Mouse (Mus musculus) kidney, postnatal 0 days (tissue): ENCODE measurements around the gene Hvcn1. TPM values are rescaled to one million over a fixed set of nuclear protein-coding genes. Genes with fewer than 3 reads are reported as not detected.

Source experiments
- ATAC-seq: fragments of 200-750 bp; cut with Nextera tagmentation; replicated peaks from 2 replicates; pipeline ENCODE4 v1.8.0; 2017; ENCODE audit warnings: low read depth, moderate number of reproducible peaks, moderate TSS enrichment, moderate library complexity; ENCODE audit not compliant: low FRiP score
- DNase-seq: peaks from one replicate; pipeline ENCODE4 v3.0.0-alpha.2; 2016; ENCODE audit warnings: low spot score
- H3K27ac ChIP-seq: fragments of 300-500 bp; sonication (generic); 2 replicates; pipeline ENCODE4 v1.5.1; 2014; ENCODE audit warnings: mild to moderate bottlenecking
- H3K27me3 ChIP-seq: fragments of 300-500 bp; sonication (generic); 2 replicates; pipeline ENCODE4 v1.6.1; 2014; ENCODE audit warnings: low read length, mixed read lengths; ENCODE audit not compliant: insufficient read depth
- H3K36me3 ChIP-seq: fragments of 300-500 bp; sonication (generic); 2 replicates; pipeline ENCODE4 v1.6.1; 2014; ENCODE audit warnings: low read length, mixed read lengths; ENCODE audit not compliant: insufficient read depth
- H3K4me1 ChIP-seq: fragments of 300-500 bp; sonication (generic); replicated peaks from 2 replicates; pipeline ENCODE4 v1.6.1; 2014; ENCODE audit warnings: antibody characterized with exemption, low read length, mixed read lengths; ENCODE audit not compliant: insufficient read depth
- H3K4me2 ChIP-seq: fragments of 300-500 bp; sonication (generic); 2 replicates; pipeline ENCODE4 v1.6.1; 2014; ENCODE audit warnings: mild to moderate bottlenecking, low read length, moderate library complexity, mixed read lengths
- H3K4me3 ChIP-seq: fragments of 300-500 bp; sonication (generic); replicated peaks from 2 replicates; pipeline ENCODE4 v1.5.1; 2014; ENCODE audit warnings: low read depth, low read length
- H3K9ac ChIP-seq: fragments of 300-500 bp; sonication (generic); 2 replicates; pipeline ENCODE4 v1.6.1; 2014; ENCODE audit warnings: low read depth, low read length
- H3K9me3 ChIP-seq: fragments of 300-500 bp; sonication (generic); replicated peaks from 2 replicates; pipeline ENCODE4 v1.6.1; 2016; ENCODE audit warnings: low read length, inconsistent platforms, mixed read lengths
- CTCF ChIP-seq: IDR thresholded peaks from 2 replicates; pipeline ENCODE4 v1.5.1; 2016; ENCODE audit warnings: antibody characterized with exemption, low read depth, mild to moderate bottlenecking, moderate library complexity
- WGBS: fragments of 180-500 bp; shearing (Covaris S2); extraction: QIAGEN DNeasy Blood & Tissue Kit; methylation state at CpG from one replicate; pipeline ENCODE4 v1.1.7; 2014; 5-methylcytosine and 5-hydroxymethylcytosine counted together
- polyA plus RNA-seq: library from polyadenylated mRNA; unstranded; fragments of >200 nt; fragmentation: Nextera tagmentation; extraction: Ambion mirVana; gene quantifications from 2 replicates; pipeline ENCODE4 v1.2.1, GENCODE M21; 2015

The Hvcn1 gene
- polyA plus RNA-seq, 1 experiment from 2014 or later: 12.2 TPM

GRCm38 (mm10) chr5:122288147-122288811 is 81.7 kb downstream of the Hvcn1 start:
- no peak for ATAC-seq

GRCm38 (mm10) chr5:122291149-122291548 is 84.5 kb downstream of the Hvcn1 start:
- Histone ChIP-seq H3K27me3 (no peaks in the 10 kb centered on the region), H3K36me3 (no peaks in the 10 kb centered on the region), H3K4me1 (no peaks in the 10 kb centered on the region; the same call in 1 of the 2 replicates), H3K27ac (0 out of 2 replicates have a peak overlapping the region, but pooled peaks have one; percentile 54), H3K9ac (no peak overlapping the region), H3K4me2 (no peak overlapping the region), H3K9me3 (no peaks in the 10 kb centered on the region), H3K4me3 (no peak overlapping the region)
- DNase-seq (no peak), ATAC-seq (no peak)
- no peak for TF ChIP-seq CTCF
- WGBS: 76% methylated on average over 6 of the region's 6 CpGs

More at GRCm38 (mm10) chr5:122288147-122288811, 81.7 kb downstream of the Hvcn1 start:
- no peak for TF ChIP-seq CTCF
- Histone ChIP-seq H3K9ac (no peak overlapping the region), H3K36me3 (no peaks in the 10 kb centered on the region), H3K27me3 (no peaks in the 10 kb centered on the region), H3K9me3 (no peaks in the 10 kb centered on the region), H3K27ac (no peak overlapping the region), H3K4me2 (no peak overlapping the region), H3K4me1 (peaks cover 6% of the 10 kb centered on the region; the same call in 1 of the 2 replicates), H3K4me3 (no peak overlapping the region)
- WGBS: 84% methylated on average over 4 of the region's 4 CpGs
- no peak for DNase-seq

Other genes with a start within 250 kb of the Hvcn1 start
- gene Cux2, start 156.7 kb upstream of the Hvcn1 start, polyA plus RNA-seq: 5.1 and 5.9 TPM in 2 replicates
- 0.80 and 1.4 TPM in 2 replicates for gene Myl2, start 105.9 kb upstream of the Hvcn1 start, polyA plus RNA-seq
- not detected in 2 replicates for gene Ccdc63, start 66.0 kb upstream of the Hvcn1 start, polyA plus RNA-seq
- gene Ppp1cc, start 48.5 kb upstream of the Hvcn1 start, polyA plus RNA-seq: 203 and 220 TPM in 2 replicates
- 5.2 and 6.6 TPM in 2 replicates for gene Tctn1, start 57.7 kb downstream of the Hvcn1 start, polyA plus RNA-seq
- 10.4 and 12.1 TPM in 2 replicates for gene Pptc7, start 77.6 kb downstream of the Hvcn1 start, polyA plus RNA-seq
- 11.3 and 11.8 TPM in 2 replicates for gene Rad9b, start 147.4 kb downstream of the Hvcn1 start, polyA plus RNA-seq
- gene Vps29, start 147.6 kb downstream of the Hvcn1 start, polyA plus RNA-seq: 295 and 301 TPM in 2 replicates
- 64.4 and 64.5 TPM in 2 replicates for gene Gpn3, start 165.1 kb downstream of the Hvcn1 start, polyA plus RNA-seq
- gene Fam216a, start 165.6 kb downstream of the Hvcn1 start, polyA plus RNA-seq: 55.7 and 61.0 TPM in 2 replicates
- gene Arpc3, start 185.1 kb downstream of the Hvcn1 start, polyA plus RNA-seq: 136 and 141 TPM in 2 replicates
- 37.5 and 42.0 TPM in 2 replicates for gene Anapc7, start 214.9 kb downstream of the Hvcn1 start, polyA plus RNA-seq